Mouse (Mus musculus) hindbrain, embryonic 11.5 days (tissue): ENCODE measurements around the gene Frem2. TPM values are rescaled to one million over a fixed set of nuclear protein-coding genes. Genes with fewer than 3 reads are reported as not detected.

Experiments
- polyA plus RNA-seq: library from polyadenylated mRNA; unstranded; fragments of >200 nt; fragmentation: Nextera tagmentation; extraction: Ambion mirVana; gene quantifications from 2 replicates; pipeline ENCODE4 v1.2.1, GENCODE M21; 2014

Gene Frem2
- polyA plus RNA-seq, 1 experiment from 2014 or later, result 3.4 TPM

Other genes starting within 250 kb of the Frem2 start
- gene Nhlrc3, start 194.0 kb downstream of the Frem2 start, polyA plus RNA-seq, result 8.2 and 9.6 TPM in 2 replicates
- gene Proser1, start 193.7 kb downstream of the Frem2 start, polyA plus RNA-seq, result 25.5 and 30.2 TPM in 2 replicates
- gene Stoml3, start 168.7 kb downstream of the Frem2 start, polyA plus RNA-seq, result not detected in 2 replicates
- gene Gm10985, start 187.7 kb upstream of the Frem2 start, polyA plus RNA-seq, result not detected in 2 replicates
- gene Ufm1, start 206.5 kb upstream of the Frem2 start, polyA plus RNA-seq, result 98.5 and 115 TPM in 2 replicates